In genomic region chr1:191668030-191668429, GRCm38 (mm10) we compare ENCODE assay signal across 18 mouse cellular contexts. TPM values are rescaled to one million over a fixed set of nuclear protein-coding genes. Genes with fewer than 3 reads are reported as not detected.
DNase-seq lines count a peak whose midpoint lies in the region; ATAC-seq and TF ChIP-seq lines count a peak whose summit lies in the region.
"Had no signal": no experiment of that assay in that cellular context is flagged by ENCODE, and none has a peak within 500 bp of the region (broad histone marks: within the 10 kb centered on the region; RNA-seq: fewer than 3 reads in every experiment).

No protein-coding gene starts in this region.

- no peaks in the 10 kb centered on the region for H3K9me3 ChIP-seq in embryonic facial prominence, embryonic 14.5 days (ENCODE audit: control insufficient read depth, low read length)
- H3K9me3 ChIP-seq in embryonic facial prominence, embryonic 10.5 days: no peaks in the 10 kb centered on the region
- H3K9me3 ChIP-seq: embryonic facial prominence, embryonic 12.5 days; forebrain, embryonic 13.5 days; neural tube, embryonic 13.5 days had no signal

- 0 out of 2 replicates have a peak overlapping the region, but pooled peaks have one; percentile 33 for H3K27ac ChIP-seq in embryonic facial prominence, embryonic 14.5 days (replicated peaks; ENCODE audit: low read depth, low read length)
- H3K27ac ChIP-seq in embryonic facial prominence, embryonic 10.5 days (replicated peaks): no peak overlapping the region
- H3K27ac ChIP-seq: embryonic facial prominence, embryonic 12.5 days; forebrain, embryonic 13.5 days; gastrocnemius, adult 2 months; heart, adult 2 months; macrophage; neural tube, embryonic 13.5 days had no signal

- H3K36me3 ChIP-seq in embryonic facial prominence, embryonic 14.5 days (ENCODE audit: control insufficient read depth, insufficient read depth, low read length): no peaks in the 10 kb centered on the region
- H3K36me3 ChIP-seq in embryonic facial prominence, embryonic 10.5 days (replicated peaks): no peaks in the 10 kb centered on the region
- H3K36me3 ChIP-seq: embryonic facial prominence, embryonic 12.5 days; neural tube, embryonic 13.5 days had no signal

- peak; percentile 82 for DNase-seq in embryonic facial prominence, embryonic 14.5 days (ENCODE audit: low spot score)
- DNase-seq in embryonic facial prominence, embryonic 10.5 days (ENCODE audit: low spot score): no peak
- DNase-seq in kidney, postnatal 4 days: peak; percentile 60 to 67
- no peak for DNase-seq in kidney, postnatal 36 days
- DNase-seq in Patski (ENCODE audit: low read depth, low spot score): no peak
- DNase-seq in testis, postnatal 10 days (ENCODE audit: low spot score): no peak
- no peak for DNase-seq in B cell, adult 2 months
- DNase-seq: adrenal gland, postnatal 10 days; cerebellum, postnatal 25 days; gastrocnemius, adult 2 months; heart, adult 2 months; heart, postnatal 10 days; spleen, adult 18-20 months had no signal

- 56% methylated on average over 9 of the region's 9 CpGs for WGBS in embryonic facial prominence, embryonic 14.5 days
- WGBS in embryonic facial prominence, embryonic 10.5 days: 92% methylated on average over 9 of the region's 9 CpGs

- H3K27me3 ChIP-seq in embryonic facial prominence, embryonic 14.5 days (replicated peaks; ENCODE audit: control insufficient read depth, insufficient read depth, low read length): no peaks in the 10 kb centered on the region
- no peaks in the 10 kb centered on the region for H3K27me3 ChIP-seq in embryonic facial prominence, embryonic 10.5 days (replicated peaks; ENCODE audit: low read depth, poor library complexity, severe bottlenecking)
- H3K27me3 ChIP-seq in Patski: no peaks in the 10 kb centered on the region
- H3K27me3 ChIP-seq: embryonic facial prominence, embryonic 12.5 days; forebrain, embryonic 13.5 days; neural tube, embryonic 13.5 days had no signal

- no peak overlapping the region for H3K9ac ChIP-seq in embryonic facial prominence, embryonic 14.5 days (ENCODE audit: low read depth, low read length)
- H3K9ac ChIP-seq: embryonic facial prominence, embryonic 12.5 days; forebrain, embryonic 13.5 days; neural tube, embryonic 13.5 days had no signal

- no peaks in the 10 kb centered on the region for H3K4me1 ChIP-seq in embryonic facial prominence, embryonic 14.5 days (ENCODE audit: control insufficient read depth, insufficient read depth, low read length)
- peaks cover 5% of the 10 kb centered on the region for H3K4me1 ChIP-seq in embryonic facial prominence, embryonic 10.5 days
- H3K4me1 ChIP-seq: embryonic facial prominence, embryonic 12.5 days; forebrain, embryonic 13.5 days; neural tube, embryonic 13.5 days had no signal

- H3K4me2 ChIP-seq in embryonic facial prominence, embryonic 14.5 days (ENCODE audit: low read depth, low read length): no peak overlapping the region; the same call in 1 of the 2 replicates
- H3K4me2 ChIP-seq: embryonic facial prominence, embryonic 12.5 days; forebrain, embryonic 13.5 days; neural tube, embryonic 13.5 days had no signal

- peak; percentile 89 for ATAC-seq in embryonic facial prominence, embryonic 14.5 days (ENCODE audit: low read depth)
- ATAC-seq in Patski: peak; percentile 60
- peak; percentile 46; the same call in 1 of the 2 replicates for ATAC-seq in megakaryocyte progenitor cell, adult 5-6 weeks (replicated peaks; ENCODE audit: poor library complexity)
- ATAC-seq: forebrain, embryonic 13.5 days had no signal

- CTCF ChIA-PET in Patski (lab: Charles Lee): interaction anchor here (1.5 kb wide), 1 partner anchor 92 kb away, joined by 4 read pairs; no protein-coding TSS in a partner anchor

- POLR2A ChIA-PET in Patski (lab: Charles Lee): no interaction called here

- no peak overlapping the region for H3K4me3 ChIP-seq in embryonic facial prominence, embryonic 14.5 days (ENCODE audit: low read depth, low read length)
- H3K4me3 ChIP-seq in embryonic facial prominence, embryonic 10.5 days: no peak overlapping the region
- H3K4me3 ChIP-seq: embryonic facial prominence, embryonic 12.5 days; forebrain, embryonic 13.5 days; gastrocnemius, adult 2 months; heart, adult 2 months; neural tube, embryonic 13.5 days had no signal

- in situ Hi-C loops in Patski (cut with MboI; ENCODE audit: low pct_unique_long_range_greater_than_20kb): no loop called here

- no peak for TF ChIP-seq CTCF in Patski (IDR thresholded peaks at IDR 0.05)

RNA-seq across cellular contexts. Expression of gene Lpgat1, which starts 49.6 kb away (rescaled TPM):
- polyA plus RNA-seq in embryonic facial prominence, embryonic 14.5 days (2014; fragmentation: Nextera tagmentation; extraction: Ambion mirVana): 33.3 and 35.8 TPM in 2 replicates
- polyA plus RNA-seq in embryonic facial prominence, embryonic 10.5 days (2016; fragmentation: Nextera tagmentation; extraction: Ambion mirVana): 24.0 and 24.4 TPM in 2 replicates
- 96.9 TPM for polyA plus RNA-seq in Patski (2021)
- 28.1 and 30.0 TPM in 2 replicates for total RNA-seq in megakaryocyte progenitor cell, adult 5-6 weeks (2015)
- 32.9 and 33.4 TPM in 2 replicates for total RNA-seq in megakaryocyte progenitor cell, adult 5-6 weeks (2017)

Comparison
In these comparisons a context has a peak if more than half of its experiments do, and no peak if none do; other contexts are left out.
1. DNase-seq: peak in embryonic facial prominence, embryonic 14.5 days (single experiment) and kidney, postnatal 4 days (2 of 2); none in embryonic facial prominence, embryonic 10.5 days (single experiment), kidney, postnatal 36 days (0 of 2), Patski (single experiment), testis, postnatal 10 days (single experiment) and B cell, adult 2 months (0 of 2).
2. Peak in every context shown above with its lines, with median percentiles within 50 percentile points of each other: ATAC-seq.